Mouse (Mus musculus) testis, adult 2 months (tissue): ENCODE data around the gene Tle4. TPM values are rescaled to one million over a fixed set of nuclear protein-coding genes. Genes with fewer than 3 reads are reported as not detected.

ENCODE experiments used
- H3K27ac ChIP-seq: fragments of 200-500 bp; 2 replicates; pipeline ENCODE4 v1.5.1; 2012; ENCODE audit warnings: low read depth, low read length; ENCODE audit not compliant: control insufficient read depth, insufficient read depth
- H3K27me3 ChIP-seq: fragments of 200-500 bp; 2 replicates; pipeline ENCODE4 v1.6.1; 2012; ENCODE audit warnings: mild to moderate bottlenecking, low read length, moderate library complexity; ENCODE audit not compliant: control insufficient read depth, insufficient read depth
- H3K36me3 ChIP-seq: fragments of 200-500 bp; 2 replicates; pipeline ENCODE4 v1.6.1; 2012; ENCODE audit warnings: mild to moderate bottlenecking, low read length; ENCODE audit not compliant: control insufficient read depth, insufficient read depth
- H3K4me1 ChIP-seq: fragments of 200-500 bp; 2 replicates; pipeline ENCODE4 v1.6.1; 2012; ENCODE audit warnings: low read length; ENCODE audit not compliant: control insufficient read depth, insufficient read depth
- H3K4me3 ChIP-seq: fragments of 200-500 bp; 2 replicates; pipeline ENCODE4 v1.5.1; 2012; ENCODE audit warnings: low read depth, mild to moderate bottlenecking, low read length, moderate library complexity, mixed read lengths; ENCODE audit not compliant: control insufficient read depth
- CTCF ChIP-seq: fragments of 200-500 bp; IDR thresholded peaks from 2 replicates; pipeline ENCODE4 v1.5.1; 2012; ENCODE audit warnings: low read depth, mild to moderate bottlenecking, inconsistent platforms, low read length, moderate library complexity; ENCODE audit not compliant: control insufficient read depth, insufficient read depth, insufficient replicate concordance
- POLR2A ChIP-seq: fragments of 200-500 bp; IDR thresholded peaks from 2 replicates; pipeline ENCODE4 v1.6.1; 2012; ENCODE audit warnings: low read depth, mild to moderate bottlenecking, inconsistent platforms, low read length, moderate library complexity; ENCODE audit not compliant: control insufficient read depth
- polyA plus RNA-seq: library from polyadenylated mRNA; depleted of rRNA; stranded (reverse); fragments of >200 nt; gene quantifications from 2 replicates; pipeline ENCODE4 v1.2.3, GENCODE M21; 2012

Gene Tle4
- polyA plus RNA-seq, 1 experiment: 4.3 TPM

- no peaks in the 10 kb centered on the region for H3K4me1 ChIP-seq
- no peak overlapping the region for H3K4me3 ChIP-seq
- no peaks in the 10 kb centered on the region for H3K27me3 ChIP-seq
- TF ChIP-seq POLR2A: no peak
- TF ChIP-seq CTCF: no peak
- no peak overlapping the region for H3K27ac ChIP-seq
- no peaks in the 10 kb centered on the region for H3K36me3 ChIP-seq
These were observed 7.7 kb downstream of the Tle4 start for GRCm38 (mm10) chr19:14590154-14590553.

DNA sequence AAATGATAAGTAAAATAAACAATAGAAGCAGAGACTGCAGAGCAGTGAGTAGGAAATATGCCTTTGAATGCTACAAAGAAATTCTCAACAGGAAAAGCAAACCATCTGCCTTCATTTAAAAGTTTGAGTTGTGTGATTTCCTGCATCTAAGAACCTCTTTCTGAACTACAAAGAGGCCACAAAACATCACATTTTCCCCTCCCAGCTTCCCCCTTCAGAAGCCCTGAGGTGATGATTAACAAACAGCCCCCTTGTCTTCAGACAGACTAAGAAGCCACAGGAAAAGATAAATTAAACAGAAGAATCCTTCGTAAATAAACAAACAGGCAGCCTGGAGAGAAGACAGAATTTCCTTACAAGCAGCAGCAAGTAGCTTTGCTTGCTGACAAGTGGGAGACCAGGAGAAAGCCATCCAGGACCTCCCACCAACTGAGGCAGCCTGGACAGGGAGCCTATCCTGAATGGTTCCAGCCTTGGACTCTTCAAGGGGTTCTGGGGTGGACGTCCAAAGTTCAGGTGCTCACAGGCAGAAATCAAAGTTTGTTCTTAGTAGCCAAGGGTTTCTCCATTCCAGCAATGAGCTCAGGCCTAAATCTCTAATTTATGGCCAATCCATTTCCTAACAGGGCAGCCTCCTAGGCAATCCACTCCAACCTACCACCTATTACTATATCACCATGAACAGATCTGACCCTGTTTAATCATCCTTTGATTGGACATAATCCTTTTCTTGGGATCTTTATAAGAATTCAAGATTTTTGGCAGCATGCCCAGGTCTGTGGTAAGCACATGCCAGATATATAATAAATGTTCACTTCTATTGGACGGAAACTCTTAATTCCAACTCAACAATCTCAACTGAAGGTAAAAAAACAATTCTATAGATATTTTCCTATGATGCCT lies 9.4 kb downstream of the Tle4 start:
- no peak for TF ChIP-seq POLR2A
- TF ChIP-seq CTCF: no peak
- H3K36me3 ChIP-seq: no peaks in the 10 kb centered on the region
- H3K4me1 ChIP-seq: no peaks in the 10 kb centered on the region

GRCm38 (mm10) chr19:14586171-14586570 lies 11.7 kb downstream of the Tle4 start:
- TF ChIP-seq CTCF: no peak
- no peak for TF ChIP-seq POLR2A
- Histone ChIP-seq H3K4me1 (no peaks in the 10 kb centered on the region), H3K4me3 (no peak overlapping the region), H3K27ac (no peak overlapping the region), H3K36me3 (no peaks in the 10 kb centered on the region), H3K27me3 (no peaks in the 10 kb centered on the region)

More for the DNA sequence above, 9.4 kb downstream of the Tle4 start:
- Histone ChIP-seq H3K27me3 (no peaks in the 10 kb centered on the region), H3K4me3 (no peak overlapping the region), H3K27ac (no peak overlapping the region)

DNA sequence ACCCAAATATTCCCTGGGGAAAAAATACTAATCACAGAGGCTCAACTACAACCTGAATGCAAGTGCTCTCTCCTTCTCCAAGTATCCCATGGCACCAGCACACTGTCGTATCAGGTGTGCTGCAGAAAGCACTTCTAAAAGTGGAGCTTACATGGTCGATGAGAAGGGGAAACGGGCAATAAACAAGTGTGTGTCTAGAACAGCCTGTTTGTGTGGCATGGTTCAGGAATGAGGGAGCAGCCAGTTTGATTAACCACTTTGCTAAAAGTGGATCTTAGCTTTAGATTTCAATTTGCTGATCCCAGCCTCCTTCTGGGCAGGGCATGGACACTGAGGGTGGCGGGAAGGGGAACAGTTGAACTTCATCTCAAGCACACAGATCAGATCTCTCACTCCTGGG lies 12.1 kb downstream of the Tle4 start:
- no peaks in the 10 kb centered on the region for H3K36me3 ChIP-seq
- no peaks in the 10 kb centered on the region for H3K4me1 ChIP-seq
- TF ChIP-seq POLR2A (no peak), CTCF (no peak)
- no peaks in the 10 kb centered on the region for H3K27me3 ChIP-seq
- no peak overlapping the region for H3K27ac ChIP-seq
- H3K4me3 ChIP-seq: no peak overlapping the region

- H3K27me3 ChIP-seq: no peaks in the 10 kb centered on the region
- no peaks in the 10 kb centered on the region for H3K36me3 ChIP-seq
- TF ChIP-seq POLR2A (no peak), CTCF (no peak)
These were observed 12.6 kb downstream of the Tle4 start for GRCm38 (mm10) chr19:14585235-14585634.

GRCm38 (mm10) chr19:14578698-14579097 lies 19.2 kb downstream of the Tle4 start:
- Histone ChIP-seq H3K36me3 (no peaks in the 10 kb centered on the region), H3K4me1 (no peaks in the 10 kb centered on the region)
- TF ChIP-seq CTCF (no peak), POLR2A (no peak)

More at GRCm38 (mm10) chr19:14585235-14585634, 12.6 kb downstream of the Tle4 start:
- no peak overlapping the region for H3K27ac ChIP-seq
- no peaks in the 10 kb centered on the region for H3K4me1 ChIP-seq
- no peak overlapping the region for H3K4me3 ChIP-seq

GRCm38 (mm10) chr19:14578016-14578415 lies 19.8 kb downstream of the Tle4 start:
- Histone ChIP-seq H3K27ac (no peak overlapping the region), H3K36me3 (no peaks in the 10 kb centered on the region), H3K4me1 (no peaks in the 10 kb centered on the region), H3K27me3 (no peaks in the 10 kb centered on the region), H3K4me3 (no peak overlapping the region)
- TF ChIP-seq CTCF (no peak), POLR2A (no peak)

More at GRCm38 (mm10) chr19:14578698-14579097, 19.2 kb downstream of the Tle4 start:
- Histone ChIP-seq H3K27ac (no peak overlapping the region), H3K27me3 (no peaks in the 10 kb centered on the region), H3K4me3 (no peak overlapping the region)
